ENCODE assay signal across 12 mouse cellular contexts in genomic region chr9:118510941-118511690, GRCm38 (mm10). TPM values are rescaled to one million over a fixed set of nuclear protein-coding genes. Genes with fewer than 3 reads are reported as not detected.
DNase-seq lines count a peak whose midpoint lies in the region; TF ChIP-seq lines count a peak whose summit lies in the region.
"Had no signal": no experiment of that assay in that cellular context is flagged by ENCODE, and none has a peak within 500 bp of the region (broad histone marks: within the 10 kb centered on the region; RNA-seq: fewer than 3 reads in every experiment).

No protein-coding gene starts in this region.

- no peak for TF ChIP-seq POLR2A in lung, adult 2 months (IDR thresholded peaks at IDR 0.05; ENCODE audit: borderline replicate concordance, extremely low read depth, low read depth, low read length)

- TF ChIP-seq CTCF in gastrocnemius, adult 2 months (IDR thresholded peaks at IDR 0.05): no peak
- TF ChIP-seq CTCF in lung, adult 2 months (IDR thresholded peaks at IDR 0.05; ENCODE audit: insufficient read depth, low read length): no peak

- peak overlapping the region; percentile 51 for H3K4me3 ChIP-seq in gastrocnemius, adult 2 months
- H3K4me3 ChIP-seq in lung, adult 2 months (replicated peaks; ENCODE audit: extremely low read depth, low read depth, low read length): no peak overlapping the region
- H3K4me3 ChIP-seq: layer of hippocampus, adult 2 months had no signal

- peak overlapping the region; percentile 94 for H3K27ac ChIP-seq in gastrocnemius, adult 2 months
- H3K27ac ChIP-seq: layer of hippocampus, adult 2 months; macrophage had no signal

- H3K4me1 ChIP-seq in lung, adult 2 months (ENCODE audit: control insufficient read depth, insufficient read depth, low read length): peaks cover 19% of the 10 kb centered on the region

- intact Hi-C loops in gastrocnemius, adult 2 months (cut with DNase I): no loop called here

- WGBS in lung, adult 2 months: 66% methylated on average over 15 of the region's 15 CpGs

- peak; percentile 68 for DNase-seq in gastrocnemius, adult 2 months
- DNase-seq in gastrocnemius, postnatal 25 days: no peak
- DNase-seq in lung, postnatal 36 days: peak; percentile 24
- no peak for DNase-seq in lung, adult 2 months
- peak; percentile 53 for DNase-seq in kidney, postnatal 10 days
- DNase-seq in cerebellum, adult 18-20 months: no peak
- DNase-seq in spleen, postnatal 14 days (ENCODE audit: low spot score in 2 of 2): no peak
- DNase-seq in layer of hippocampus, adult 11-12 months (ENCODE audit: low spot score): no peak
- DNase-seq: cerebellum, postnatal 36 days had no signal

RNA-seq across cellular contexts. Expression of gene Golga4, which starts 5.0 kb away (rescaled TPM):
- 100 to 1,000 TPM; 397 to 426 TPM for total RNA-seq in gastrocnemius, adult 2 months (2021)
- 100 to 1,000 TPM; 243 to 283 TPM for total RNA-seq in gastrocnemius, postnatal 25 days (2021)
- 9.0 and 17.4 TPM in 2 replicates for polyA plus RNA-seq in lung, adult 2 months (2012; rRNA removed)

RNA-seq across cellular contexts. Expression of gene Eomes, which starts 33.1 kb away (rescaled TPM):
- total RNA-seq in gastrocnemius, adult 2 months (2021): not detected
- total RNA-seq in gastrocnemius, postnatal 25 days (2021): not detected
- 0.96 and 1.3 TPM in 2 replicates for polyA plus RNA-seq in lung, adult 2 months (2012; rRNA removed)
- polyA plus RNA-seq: liver, embryonic 11.5 days; macrophage had no signal

Comparison
In these comparisons a context has a peak if more than half of its experiments do, and no peak if none do; other contexts are left out.
1. DNase-seq: peak in gastrocnemius, adult 2 months (single experiment), lung, postnatal 36 days (single experiment) and kidney, postnatal 10 days (single experiment); none in gastrocnemius, postnatal 25 days (single experiment), lung, adult 2 months (single experiment), cerebellum, adult 18-20 months (0 of 2), spleen, postnatal 14 days (0 of 2) and layer of hippocampus, adult 11-12 months (single experiment).